Mouse (Mus musculus) cerebellum, postnatal 25 days (tissue): Measurements from ENCODE around the gene Gm10964.

ENCODE experiments used
- DNase-seq, 2 experiments: peaks; one replicate each; pipeline ENCODE4 v3.0.0; 2021; ENCODE audit warnings: mixed read lengths in 2 of 2

Gene Gm10964

GRCm38 (mm10) chr3:103739329-103739728, at the start of gene Gm10964:
TSS of gene Gm10964 (plus strand) at chr3:103739366.
- no peak for DNase-seq

GRCm38 (mm10) chr3:103690506-103690905, 48.7 kb upstream of the Gm10964 start:
- DNase-seq = no peak

- no peak for DNase-seq
These were observed 43.6 kb upstream of the Gm10964 start for GRCm38 (mm10) chr3:103695556-103695955.

- no peak for DNase-seq
These were observed 42.7 kb upstream of the Gm10964 start for GRCm38 (mm10) chr3:103696388-103696925.

GRCm38 (mm10) chr3:103704661-103705060, 34.5 kb upstream of the Gm10964 start:
- DNase-seq = peak in 1 of 2 experiments; percentile 30

GRCm38 (mm10) chr3:103705426-103705825, 33.7 kb upstream of the Gm10964 start:
- DNase-seq = no peak

- no peak for DNase-seq
These were observed 29.6 kb upstream of the Gm10964 start for GRCm38 (mm10) chr3:103709470-103710040.

GRCm38 (mm10) chr3:103712196-103712595, 27.0 kb upstream of the Gm10964 start:
- no peak for DNase-seq

GRCm38 (mm10) chr3:103714236-103714875, 24.8 kb upstream of the Gm10964 start:
- DNase-seq = no peak

- no peak for DNase-seq
These were observed 24.2 kb upstream of the Gm10964 start for GRCm38 (mm10) chr3:103714942-103715341.

- no peak for DNase-seq
These were observed 23.1 kb upstream of the Gm10964 start for GRCm38 (mm10) chr3:103715762-103716693.

GRCm38 (mm10) chr3:103716774-103717760, 22.1 kb upstream of the Gm10964 start:
- peak in 1 of 2 experiments; percentile 2 for DNase-seq

- no peak for DNase-seq
These were observed 20.4 kb upstream of the Gm10964 start for GRCm38 (mm10) chr3:103718728-103719127.

- no peak for DNase-seq
These were observed 15.0 kb upstream of the Gm10964 start for GRCm38 (mm10) chr3:103724137-103724536.

GRCm38 (mm10) chr3:103726642-103727041, 12.5 kb upstream of the Gm10964 start:
- DNase-seq = no peak

- DNase-seq = no peak
These were observed 11.3 kb upstream of the Gm10964 start for GRCm38 (mm10) chr3:103727813-103728326.

- DNase-seq = no peak
These were observed 9.3 kb upstream of the Gm10964 start for GRCm38 (mm10) chr3:103729850-103730249.

GRCm38 (mm10) chr3:103732116-103732515, 7.0 kb upstream of the Gm10964 start:
- no peak for DNase-seq

GRCm38 (mm10) chr3:103733176-103733575, 6.0 kb upstream of the Gm10964 start:
- DNase-seq = no peak

- DNase-seq = peak; percentile 50 to 59
These were observed 5.1 kb upstream of the Gm10964 start for GRCm38 (mm10) chr3:103733799-103734695.
